Mouse (Mus musculus) G1E-ER4 (cell line): ENCODE results near the gene Ttn. TPM values are rescaled to one million over a fixed set of nuclear protein-coding genes. Genes with fewer than 3 reads are reported as not detected.

Source experiments
- GATA1 ChIP-seq: IDR thresholded peaks from one replicate; pipeline ENCODE4 v1.8.0; 2012; ENCODE audit warnings: low read length, inconsistent platforms
- polyA plus RNA-seq: library from polyadenylated mRNA; stranded (reverse); fragments of >175 nt; gene quantifications from 2 replicates; pipeline ENCODE4 v1.2.3, GENCODE M21; 2012

Gene Ttn
- polyA plus RNA-seq, 1 experiment, result not detected

DNA sequence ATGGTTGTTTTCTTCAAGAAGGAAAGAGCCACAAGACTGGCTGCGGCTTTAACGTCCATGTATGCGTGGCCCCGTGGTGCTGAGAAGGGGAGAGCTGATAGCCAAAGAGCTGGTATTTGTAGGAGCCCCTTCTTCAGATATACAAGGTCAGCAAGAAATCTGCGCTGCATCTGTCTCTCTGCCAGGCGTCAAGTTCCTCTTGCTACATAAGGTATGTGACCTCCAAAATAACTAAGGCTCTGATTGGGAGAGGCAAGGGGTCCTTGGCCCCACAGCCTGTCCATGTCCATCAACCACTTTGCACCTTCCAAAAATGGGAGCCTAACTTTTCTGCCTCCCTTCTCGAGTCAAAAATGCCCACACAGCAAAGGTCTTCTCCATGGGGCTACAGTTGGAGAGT, 175.1 kb downstream of the Ttn start:
- no peak for TF ChIP-seq GATA1

DNA sequence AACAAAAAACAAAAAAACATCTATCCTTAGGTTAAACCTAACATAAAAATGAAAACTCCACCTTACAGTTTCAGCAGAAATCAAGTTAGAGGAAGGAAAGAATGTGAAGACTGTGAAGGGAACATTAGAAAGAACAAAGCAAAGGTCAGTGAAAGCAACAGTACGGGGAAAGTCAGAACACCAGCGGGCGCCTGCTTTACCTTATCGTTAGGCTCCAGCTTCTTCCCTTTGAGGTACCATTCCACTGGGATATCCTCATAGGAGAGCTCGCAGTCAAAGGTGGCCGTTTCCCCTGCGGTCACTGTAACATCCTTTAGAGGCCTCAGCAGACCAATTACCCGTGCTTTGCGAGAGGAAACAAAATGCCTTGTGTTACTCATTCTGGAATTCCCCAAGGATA, 175.5 kb downstream of the Ttn start:
- TF ChIP-seq GATA1, result no peak

DNA sequence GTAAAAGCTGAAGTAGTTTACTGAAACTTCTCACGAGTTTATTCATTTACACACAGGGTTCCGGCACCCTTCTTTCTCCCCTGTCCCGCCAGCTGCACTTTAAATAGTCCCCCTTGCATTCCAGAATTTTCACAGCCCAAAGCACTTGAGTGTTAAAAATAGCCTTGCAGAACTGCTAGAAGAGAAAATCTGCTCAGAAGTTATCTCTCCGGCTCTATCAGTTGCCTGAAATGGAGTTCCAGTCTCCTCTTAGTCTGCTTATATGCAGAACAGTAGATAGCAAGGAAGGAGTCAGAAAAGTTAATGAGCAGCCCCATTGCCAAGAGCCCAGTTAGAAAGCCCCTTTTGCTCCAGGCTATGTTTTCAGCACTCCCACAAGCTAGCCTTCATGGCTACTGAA, 176.0 kb downstream of the Ttn start:
- TF ChIP-seq GATA1, result no peak

DNA sequence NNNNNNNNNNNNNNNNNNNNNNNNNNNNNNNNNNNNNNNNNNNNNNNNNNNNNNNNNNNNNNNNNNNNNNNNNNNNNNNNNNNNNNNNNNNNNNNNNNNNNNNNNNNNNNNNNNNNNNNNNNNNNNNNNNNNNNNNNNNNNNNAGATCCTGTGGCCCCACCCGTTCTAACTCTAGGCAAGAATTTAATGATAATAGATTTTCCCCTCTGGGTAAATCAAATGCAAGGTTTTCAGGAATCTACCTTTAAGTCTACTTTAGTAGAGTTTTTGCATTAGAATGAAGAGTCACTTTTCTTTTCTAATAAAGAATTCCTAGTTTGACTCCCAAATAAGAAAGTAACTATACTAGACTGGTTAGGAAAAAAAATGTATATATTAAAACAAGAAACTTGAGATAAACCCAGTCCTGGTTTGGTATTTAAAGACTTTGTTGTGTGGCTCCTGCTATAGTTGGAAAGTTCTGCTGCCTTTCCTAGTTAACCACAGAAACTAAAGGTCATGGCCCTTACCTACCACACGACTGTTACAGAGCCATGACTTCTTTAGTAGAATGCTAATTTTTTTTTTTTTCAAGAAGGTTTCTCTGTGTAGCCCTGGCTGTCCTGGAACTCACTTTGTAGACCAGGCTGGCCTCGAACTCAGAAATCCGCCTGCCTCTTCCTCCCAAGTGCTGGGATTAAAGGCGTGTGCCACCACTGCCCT, 177.0 kb downstream of the Ttn start:
- TF ChIP-seq GATA1, result no peak

DNA sequence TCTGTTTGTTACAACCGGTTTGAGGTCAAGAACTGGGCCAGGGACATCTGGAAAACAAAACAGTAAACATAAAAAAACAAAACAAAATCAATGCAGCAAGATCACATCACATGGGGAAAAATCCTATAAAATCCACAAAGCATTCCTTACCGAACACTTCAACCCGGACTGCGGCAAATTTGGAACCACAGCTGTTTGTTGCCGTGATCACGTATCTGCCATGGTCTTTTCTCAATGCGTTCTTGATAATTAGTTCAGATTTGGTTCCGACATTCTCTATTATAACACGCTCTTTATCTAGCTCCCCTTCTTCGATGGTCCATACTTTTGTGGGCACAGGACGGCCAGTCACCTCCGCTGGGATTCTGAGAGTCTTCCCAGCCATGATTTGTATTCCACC, 198.2 kb downstream of the Ttn start:
- TF ChIP-seq GATA1, result no peak

DNA sequence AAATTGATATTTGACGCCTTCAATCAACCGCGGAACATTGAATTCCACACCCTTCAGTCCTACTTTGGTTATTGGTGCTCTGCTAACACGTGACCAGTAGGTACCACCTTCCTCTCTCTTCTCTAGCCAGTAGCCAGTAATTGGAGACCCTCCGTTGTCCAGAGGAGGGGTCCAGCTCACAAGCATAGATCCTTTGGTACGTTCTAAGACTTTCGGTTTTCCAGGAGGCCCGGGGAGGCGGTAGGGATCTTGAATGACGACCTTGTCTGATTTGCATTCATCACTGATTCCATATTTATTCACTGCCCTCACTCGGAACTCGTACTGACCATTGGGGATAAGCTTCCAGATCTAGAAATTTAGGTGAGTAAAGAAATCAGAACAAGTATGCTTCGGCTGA, 201.6 kb downstream of the Ttn start:
- TF ChIP-seq GATA1, result no peak

DNA sequence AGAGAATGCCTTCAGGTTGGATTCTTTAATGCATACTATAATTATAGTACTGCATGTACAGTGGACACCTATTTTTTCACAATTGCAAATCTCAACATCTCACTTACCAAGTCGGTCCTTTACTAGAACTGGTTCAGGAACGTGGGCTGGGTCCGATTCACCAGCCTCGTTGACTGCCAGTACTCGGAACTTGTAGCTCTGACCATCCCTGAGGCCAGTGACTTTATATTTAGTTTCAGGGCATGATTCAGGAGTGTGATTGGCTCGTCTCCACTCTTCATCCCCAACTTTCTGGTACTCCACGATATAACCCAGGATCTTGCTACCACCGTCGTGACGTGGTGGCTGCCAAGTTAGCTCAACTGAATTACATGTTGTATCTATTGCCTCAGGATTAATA, 212.5 kb downstream of the Ttn start:
- TF ChIP-seq GATA1, result no peak

DNA sequence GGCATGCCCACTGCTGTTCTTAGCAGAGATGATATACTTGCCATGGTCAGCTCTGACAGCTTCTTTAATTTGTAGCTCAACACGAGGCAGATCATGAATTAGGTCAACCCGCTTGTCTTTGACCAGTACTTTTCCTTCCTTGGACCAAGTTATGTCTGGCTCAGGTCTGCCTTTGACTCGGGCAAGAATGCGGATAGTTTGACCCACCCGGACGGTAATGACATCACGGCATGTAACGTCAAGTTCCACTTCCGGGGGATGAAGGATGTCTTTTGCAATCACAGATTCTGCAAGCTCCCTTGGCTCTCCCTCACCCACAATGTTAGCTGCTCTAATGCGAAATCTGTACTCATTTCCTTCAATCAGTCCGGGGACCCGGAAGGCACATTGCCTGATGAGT, 215.1 kb downstream of the Ttn start:
- no peak for TF ChIP-seq GATA1

DNA sequence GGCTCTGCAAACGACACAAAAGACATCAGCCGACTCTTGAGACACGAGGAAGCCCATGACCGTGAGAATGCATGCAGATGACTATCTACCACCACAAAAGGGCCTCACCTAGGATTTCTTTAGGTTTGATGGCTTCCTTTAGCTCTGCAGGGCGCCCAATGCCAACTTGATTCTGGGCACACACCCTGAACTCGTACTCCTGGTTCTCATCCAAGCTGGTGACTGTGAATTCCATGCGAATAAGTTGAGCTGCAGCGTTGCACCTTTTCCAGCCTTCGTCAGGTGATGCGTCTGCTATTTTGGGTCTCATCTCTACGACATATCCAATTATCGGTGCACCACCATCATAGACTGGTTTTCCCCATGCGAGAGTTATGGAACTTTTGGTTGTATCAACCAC, 217.8 kb downstream of the Ttn start:
- no peak for TF ChIP-seq GATA1

DNA sequence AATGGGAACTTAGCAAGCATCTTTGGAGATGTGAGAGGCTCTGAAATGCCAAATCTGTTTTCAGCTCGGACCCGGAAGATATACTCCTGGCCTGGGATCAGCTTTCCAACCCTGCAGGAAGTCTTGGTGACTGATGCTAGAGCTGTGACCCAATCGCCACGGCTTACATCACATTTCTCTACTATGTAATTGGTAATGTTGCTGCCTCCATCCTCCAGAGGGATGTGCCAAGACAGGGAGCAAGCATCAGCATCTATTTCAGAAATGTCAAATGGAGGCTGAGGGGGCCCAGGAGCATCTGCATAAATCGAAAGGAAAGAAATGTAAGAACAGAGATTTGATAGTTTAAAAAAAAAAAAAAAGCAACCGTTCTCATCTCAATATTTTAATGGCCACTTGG, 220.2 kb downstream of the Ttn start:
- TF ChIP-seq GATA1, result no peak

DNA sequence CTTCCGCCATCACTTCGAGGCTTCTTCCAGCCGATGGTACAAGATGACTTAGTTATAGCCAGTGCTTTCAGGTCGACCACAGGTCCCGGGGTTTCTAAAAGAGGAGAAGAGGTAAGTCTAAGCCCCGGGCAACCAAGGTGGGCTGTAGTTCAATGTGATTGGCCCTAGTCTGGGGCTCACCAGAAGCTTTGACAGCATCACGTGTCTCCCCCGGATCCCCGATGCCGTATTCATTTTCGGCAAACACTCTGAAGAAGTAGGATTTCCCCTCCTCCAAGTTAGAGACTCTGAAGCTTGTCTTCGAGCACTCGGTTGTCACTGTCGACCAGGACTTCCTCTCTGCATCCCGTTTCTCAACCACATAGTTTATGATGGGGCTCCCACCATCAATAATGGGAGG, 225.9 kb downstream of the Ttn start:
- no peak for TF ChIP-seq GATA1

DNA sequence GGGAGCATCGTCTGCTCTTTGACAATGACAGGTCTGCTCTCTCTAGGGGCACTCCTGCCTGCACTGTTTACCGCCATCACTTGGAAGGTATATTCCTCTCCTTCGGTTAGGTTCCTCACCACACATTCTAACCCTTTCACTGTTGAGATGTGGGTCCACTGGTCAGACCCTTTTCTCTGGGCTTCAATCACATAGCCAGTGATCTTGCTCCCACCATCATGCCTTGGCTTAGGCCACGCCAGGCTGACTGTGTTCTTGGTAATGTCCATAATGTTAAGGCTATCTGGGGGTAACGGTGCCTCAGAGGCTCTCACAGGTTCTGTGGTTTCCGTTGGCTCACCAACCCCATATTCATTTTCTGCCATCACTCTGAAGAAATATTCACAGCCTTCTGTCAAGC, 230.4 kb downstream of the Ttn start:
- TF ChIP-seq GATA1, result no peak

DNA sequence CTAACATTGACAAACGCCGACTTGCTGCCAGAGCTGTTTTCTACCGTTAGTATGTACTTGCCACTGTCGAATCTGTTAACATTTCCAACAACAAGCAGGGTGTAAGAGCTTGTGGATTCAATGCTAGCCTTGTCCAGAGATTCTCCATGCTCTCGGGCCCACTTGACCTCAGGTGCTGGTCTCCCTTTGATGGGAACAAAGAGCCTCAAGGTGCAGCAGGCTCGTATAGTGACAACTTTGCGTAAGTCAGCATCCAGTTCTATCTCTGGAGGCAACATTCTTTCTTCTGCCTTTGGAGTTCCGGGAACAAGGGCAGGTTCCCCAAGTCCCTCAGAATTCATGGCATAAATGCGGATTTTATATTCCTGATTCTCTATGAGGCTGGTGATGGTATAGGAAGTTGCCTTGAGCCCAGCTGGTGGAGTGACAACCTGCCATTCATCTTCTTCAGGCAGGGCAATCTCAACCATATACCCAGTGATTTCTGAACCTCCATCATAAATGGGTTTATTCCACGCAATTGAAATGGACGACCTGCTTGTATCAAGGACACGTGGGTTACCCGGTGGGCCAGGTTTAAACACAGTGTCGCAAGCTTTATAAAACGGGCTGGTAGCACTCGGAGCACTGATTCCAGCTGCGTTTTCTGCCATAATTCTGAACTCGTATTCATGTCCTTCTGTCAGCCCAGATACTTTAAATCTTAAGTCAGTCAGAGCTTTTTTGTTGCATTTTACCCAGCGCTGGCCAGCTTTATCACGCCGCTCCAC, 232.8 kb downstream of the Ttn start:
- TF ChIP-seq GATA1, result no peak

DNA sequence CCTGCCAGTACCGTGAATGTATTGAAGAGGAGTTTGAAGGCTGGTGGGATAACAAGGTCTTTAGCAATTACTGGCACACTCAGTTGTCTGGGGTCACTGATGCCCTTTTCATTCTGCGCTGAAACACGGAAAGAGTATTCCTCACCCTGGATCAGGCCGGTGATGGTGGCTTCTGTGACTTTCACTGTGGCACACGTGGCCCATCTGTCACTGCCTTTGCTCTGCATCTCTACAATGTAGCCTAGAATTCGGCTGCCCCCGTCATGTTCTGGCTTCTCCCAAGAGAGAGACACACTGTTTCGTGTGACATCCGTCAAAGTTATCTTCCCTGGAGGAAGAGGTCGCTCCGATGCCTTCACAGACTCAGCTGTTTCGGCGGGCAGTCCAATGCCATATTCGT, 233.7 kb downstream of the Ttn start:
- TF ChIP-seq GATA1, result no peak

DNA sequence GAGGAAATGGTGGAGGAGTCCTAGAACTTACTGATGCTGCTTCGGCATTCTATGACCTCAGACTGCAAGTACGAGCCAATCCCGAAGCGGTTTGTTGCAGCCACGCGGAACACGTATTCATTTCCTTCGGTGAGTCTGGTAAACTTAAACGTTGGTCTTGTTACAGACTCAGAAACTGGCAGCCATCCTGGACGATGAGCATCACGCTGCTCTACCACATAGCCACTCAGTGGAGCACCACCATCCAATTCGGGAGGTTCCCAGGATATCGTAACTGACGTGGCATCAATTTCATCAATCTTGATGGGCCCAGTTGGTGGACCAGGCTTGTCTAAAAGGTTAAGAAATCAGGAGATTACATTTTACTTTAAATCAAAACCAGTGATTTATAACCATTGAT, 262.7 kb downstream of the Ttn start:
- no peak for TF ChIP-seq GATA1

DNA sequence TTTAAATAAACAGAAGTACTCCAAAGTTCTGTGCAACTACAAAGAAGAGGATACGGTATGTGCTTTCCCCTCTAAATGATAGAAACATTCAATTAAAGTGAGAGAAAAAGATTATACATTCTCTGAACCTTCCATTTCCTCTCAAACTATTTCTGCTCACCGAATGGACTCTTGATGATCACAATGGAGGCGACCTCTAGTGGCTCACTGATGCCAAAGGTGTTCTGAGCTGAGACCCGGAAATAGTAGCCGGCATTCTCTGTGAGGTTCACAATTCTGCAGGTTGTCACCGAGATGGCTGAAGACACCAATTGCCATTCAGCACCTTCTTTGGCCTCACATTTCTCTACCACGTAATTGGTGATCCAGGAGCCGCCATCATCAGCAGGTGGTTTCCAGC, 267.4 kb downstream of the Ttn start:
- TF ChIP-seq GATA1, result no peak

DNA sequence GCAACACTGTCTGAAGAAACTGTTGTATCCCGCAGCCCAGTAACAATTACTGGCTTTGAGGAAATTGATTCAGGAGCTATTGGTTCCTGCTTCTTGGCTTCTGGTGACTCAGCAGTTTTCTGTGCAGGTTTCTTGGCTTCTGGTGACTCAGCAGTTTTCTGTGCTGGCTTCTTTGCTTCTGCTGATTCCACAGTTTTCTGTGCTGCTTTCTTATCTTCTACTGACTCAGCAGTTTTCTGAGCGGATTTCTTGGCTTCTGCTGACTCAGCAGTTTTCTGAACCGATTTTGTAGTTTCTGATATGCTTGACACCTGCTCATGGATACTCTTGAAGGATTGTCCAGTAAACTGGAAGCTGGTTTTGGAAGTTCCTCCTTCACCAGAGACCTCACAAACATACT, 273.8 kb downstream of the Ttn start:
- no peak for TF ChIP-seq GATA1
